Mouse (Mus musculus) embryonic facial prominence, embryonic 11.5 days (tissue): ENCODE results near the gene Ap1ar. TPM values are rescaled to one million over a fixed set of nuclear protein-coding genes. Genes with fewer than 3 reads are reported as not detected.

Experiments used
- ATAC-seq: fragments of 200-750 bp; cut with Nextera tagmentation; replicated peaks from 2 replicates; pipeline ENCODE4 v1.8.0; 2017; ENCODE audit warnings: low read depth; ENCODE audit not compliant: insufficient number of reproducible peaks, low FRiP score, low TSS enrichment
- DNase-seq: peaks from one replicate; pipeline ENCODE4 v3.0.0-alpha.2; 2015; ENCODE audit warnings: low spot score
- H3K27ac ChIP-seq: fragments of 300-500 bp; sonication (generic); replicated peaks from 2 replicates; pipeline ENCODE4 v1.5.1; 2014; ENCODE audit warnings: mild to moderate bottlenecking, low read depth, low read length, control low read depth
- H3K27me3 ChIP-seq: fragments of 300-500 bp; sonication (generic); 2 replicates; pipeline ENCODE4 v1.6.1; 2014; ENCODE audit warnings: mild to moderate bottlenecking, low read length, moderate library complexity, mixed read lengths; ENCODE audit not compliant: control insufficient read depth, insufficient read depth
- H3K36me3 ChIP-seq: fragments of 300-500 bp; sonication (generic); replicated peaks from 2 replicates; pipeline ENCODE4 v1.6.1; 2014; ENCODE audit warnings: low read depth, mild to moderate bottlenecking, low read length, moderate library complexity, mixed read lengths; ENCODE audit not compliant: control insufficient read depth, insufficient read depth
- H3K4me1 ChIP-seq: fragments of 300-500 bp; sonication (generic); 2 replicates; pipeline ENCODE4 v1.6.1; 2014; ENCODE audit warnings: low read length, mixed read lengths; ENCODE audit not compliant: control insufficient read depth, insufficient read depth
- H3K4me2 ChIP-seq: fragments of 300-500 bp; sonication (generic); 2 replicates; pipeline ENCODE4 v1.6.1; 2014; ENCODE audit warnings: low read depth, mild to moderate bottlenecking, control low read depth, low read length, moderate library complexity
- H3K4me3 ChIP-seq: fragments of 300-500 bp; sonication (generic); 2 replicates; pipeline ENCODE4 v1.5.1; 2014; ENCODE audit warnings: low read depth, low read length, control low read depth
- H3K9ac ChIP-seq: fragments of 300-500 bp; sonication (generic); replicated peaks from 2 replicates; pipeline ENCODE4 v1.6.1; 2014; ENCODE audit warnings: mild to moderate bottlenecking, control low read depth, low read length
- H3K9me3 ChIP-seq: fragments of 300-500 bp; sonication (generic); replicated peaks from 2 replicates; pipeline ENCODE4 v1.6.1; 2016; ENCODE audit warnings: mild to moderate bottlenecking, low read length, inconsistent platforms, mixed read lengths; ENCODE audit not compliant: control insufficient read depth
- polyA plus RNA-seq: library from polyadenylated mRNA; unstranded; fragments of >200 nt; fragmentation: Nextera tagmentation; extraction: Ambion mirVana; gene quantifications from 2 replicates; pipeline ENCODE4 v1.2.1, GENCODE M21; 2014

Gene Ap1ar
- polyA plus RNA-seq, 1 experiment from 2014 or later, result 66.9 TPM

DNA sequence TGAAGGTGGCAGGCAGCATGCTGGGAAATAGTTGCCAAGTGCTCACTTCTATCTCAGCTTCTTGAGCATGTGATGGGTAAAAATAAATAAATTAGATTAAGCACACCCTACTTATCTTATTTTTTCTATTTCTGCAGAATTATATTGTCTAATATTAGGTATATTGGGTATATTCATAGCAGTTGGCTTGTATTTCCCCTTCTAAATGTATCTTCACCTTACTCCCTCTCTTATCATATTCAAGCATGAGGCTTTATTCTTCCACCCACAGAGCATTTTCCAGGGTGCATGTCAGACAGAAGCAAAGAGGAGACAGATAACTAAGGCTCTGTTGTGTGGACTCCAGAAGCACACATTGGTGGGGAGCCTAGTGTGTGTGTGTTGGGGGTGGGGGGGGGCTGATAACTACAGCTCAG is 79.4 kb downstream of the Ap1ar start:
- ATAC-seq (no peak), DNase-seq (no peak)
- Histone ChIP-seq H3K4me2 (no peak overlapping the region), H3K9ac (no peak overlapping the region), H3K4me1 (no peaks in the 10 kb centered on the region), H3K27me3 (no peaks in the 10 kb centered on the region), H3K27ac (no peak overlapping the region), H3K9me3 (no peaks in the 10 kb centered on the region), H3K4me3 (no peak overlapping the region), H3K36me3 (no peaks in the 10 kb centered on the region)

Other genes starting within 250 kb of the Ap1ar start
- gene Neurog2, start 204.4 kb downstream of the Ap1ar start, polyA plus RNA-seq, result 3.5 and 9.5 TPM in 2 replicates
- 0.60 and 1.1 TPM in 2 replicates for gene Alpk1, start 57.0 kb downstream of the Ap1ar start, polyA plus RNA-seq
- gene Tifa, start 47.7 kb downstream of the Ap1ar start, polyA plus RNA-seq, result 2.8 and 3.0 TPM in 2 replicates
- 4.9 and 5.1 TPM in 2 replicates for gene Fam241a, start 58.8 kb upstream of the Ap1ar start, polyA plus RNA-seq